Mouse (Mus musculus) common myeloid progenitor, adult 5-6 weeks (primary cell): Measurements from ENCODE around the gene Olfr94. TPM values are rescaled to one million over a fixed set of nuclear protein-coding genes. Genes with fewer than 3 reads are reported as not detected.

Experiments used
- total RNA-seq: library from RNA; stranded (forward); fragments of 200-1000, 187-1606 nt; gene quantifications from 2 replicates; pipeline ENCODE4 v1.2.3, GENCODE M21; 2017

Gene Olfr94
- total RNA-seq, 1 experiment from 2014 or later = not detected

Other genes with a start within 250 kb of the Olfr94 start
- 41.4 and 79.0 TPM in 2 replicates for gene Ppp1r11, start 249.3 kb downstream of the Olfr94 start, total RNA-seq
- 35.6 and 37.3 TPM in 2 replicates for gene Znrd1, start 242.4 kb downstream of the Olfr94 start, total RNA-seq
- gene Znrd1as, start 242.4 kb downstream of the Olfr94 start, total RNA-seq = 7.8 and 9.0 TPM in 2 replicates
- not detected in 2 replicates for gene 2410137M14Rik, start 219.8 kb downstream of the Olfr94 start, total RNA-seq
- gene H2-M5, start 211.5 kb downstream of the Olfr94 start, total RNA-seq = not detected in 2 replicates
- 1.1 and 2.9 TPM in 2 replicates for gene Zfp57, start 199.8 kb downstream of the Olfr94 start, total RNA-seq
- not detected in 2 replicates for gene Mog, start 177.6 kb downstream of the Olfr94 start, total RNA-seq
- 1.3 and 3.5 TPM in 2 replicates for gene Gabbr1, start 155.0 kb downstream of the Olfr94 start, total RNA-seq
- not detected in 2 replicates for gene Olfr90, start 112.5 kb downstream of the Olfr94 start, total RNA-seq
- gene Olfr91, start 102.7 kb downstream of the Olfr94 start, total RNA-seq = not detected in 2 replicates
- not detected in 2 replicates for gene Olfr92, start 80.9 kb downstream of the Olfr94 start, total RNA-seq
- not detected in 2 replicates for gene Olfr93, start 39.5 kb downstream of the Olfr94 start, total RNA-seq
- gene Ubd, start 7.1 kb downstream of the Olfr94 start, total RNA-seq = 0.24 TPM in 1 of 2 replicates, not detected in the other
- not detected in 2 replicates for gene Olfr95, start 12.1 kb upstream of the Olfr94 start, total RNA-seq
- not detected in 2 replicates for gene Olfr96, start 19.2 kb upstream of the Olfr94 start, total RNA-seq
- gene Olfr97, start 36.3 kb upstream of the Olfr94 start, total RNA-seq = not detected in 2 replicates
- gene Olfr98, start 62.8 kb upstream of the Olfr94 start, total RNA-seq = not detected in 2 replicates
- 20.5 and 23.4 TPM in 2 replicates for gene H2-M3, start 69.2 kb upstream of the Olfr94 start, total RNA-seq
- 1.8 TPM in 1 of 2 replicates, not detected in the other for gene Olfr99, start 82.5 kb upstream of the Olfr94 start, total RNA-seq
- not detected in 2 replicates for gene Olfr101, start 103.3 kb upstream of the Olfr94 start, total RNA-seq
- not detected in 2 replicates for gene Olfr102, start 116.1 kb upstream of the Olfr94 start, total RNA-seq
- gene Olfr103, start 138.7 kb upstream of the Olfr94 start, total RNA-seq = not detected in 2 replicates
- gene Olfr104-ps, start 158.6 kb upstream of the Olfr94 start, total RNA-seq = not detected in 2 replicates
- gene Olfr105-ps, start 178.0 kb upstream of the Olfr94 start, total RNA-seq = not detected in 2 replicates
- gene Olfr106-ps, start 189.4 kb upstream of the Olfr94 start, total RNA-seq = not detected in 2 replicates
- gene Olfr107, start 198.2 kb upstream of the Olfr94 start, total RNA-seq = not detected in 2 replicates
- gene Olfr108, start 244.5 kb upstream of the Olfr94 start, total RNA-seq = not detected in 2 replicates